Mouse (Mus musculus) liver, embryonic 14 days (tissue): ENCODE measurements around the gene Dnajc30. TPM values are rescaled to one million over a fixed set of nuclear protein-coding genes. Genes with fewer than 3 reads are reported as not detected.

Source experiments
- polyA plus RNA-seq: library from polyadenylated mRNA; depleted of rRNA; stranded (reverse); fragments of >200 nt; gene quantifications from 2 replicates; pipeline ENCODE4 v1.2.3, GENCODE M21; 2012; rRNA removed

Gene Dnajc30
- 7.7 and 9.4 TPM in 2 replicates for polyA plus RNA-seq

GRCm38 (mm10) chr5:135063629-135064381 is at the start of gene Dnajc30:
Gene Dnajc30, plus strand, starts transcription at chr5:135064202.

GRCm38 (mm10) chr5:135023344-135024173 is 40.4 kb upstream of the Dnajc30 start, which contains the start of gene Stx1a:
Gene Stx1a, plus strand, starts transcription at chr5:135023482.

GRCm38 (mm10) chr5:135064909-135065446 is 976 bp downstream of the Dnajc30 start, which contains the start of gene Bud23:
Gene Bud23, minus strand, starts transcription at chr5:135064959.

GRCm38 (mm10) chr5:135077564-135078481 is 13.8 kb downstream of the Dnajc30 start, which contains the start of gene Vps37d:
Gene Vps37d, minus strand, starts transcription at chr5:135078266.

GRCm38 (mm10) chr5:135089653-135090052 is 25.7 kb downstream of the Dnajc30 start, which contains the start of gene Mlxipl:
Gene Mlxipl, plus strand, starts transcription at chr5:135089890.

Other genes starting within 250 kb of the Dnajc30 start
- 0.05 and 0.07 TPM in 2 replicates for gene Tmem270, start 157.5 kb upstream of the Dnajc30 start, polyA plus RNA-seq
- gene Cldn13, start 148.7 kb upstream of the Dnajc30 start, polyA plus RNA-seq: 124 and 168 TPM in 2 replicates
- 6.2 and 6.6 TPM in 2 replicates for gene Mettl27, start 131.8 kb upstream of the Dnajc30 start, polyA plus RNA-seq
- 0.24 and 0.83 TPM in 2 replicates for gene Cldn4, start 117.3 kb upstream of the Dnajc30 start, polyA plus RNA-seq
- 0.33 and 0.77 TPM in 2 replicates for gene Cldn3, start 78.0 kb upstream of the Dnajc30 start, polyA plus RNA-seq
- gene Abhd11, start 55.0 kb upstream of the Dnajc30 start, polyA plus RNA-seq: 24.5 and 27.1 TPM in 2 replicates
- gene Stx1a, start 40.7 kb upstream of the Dnajc30 start, polyA plus RNA-seq: 1.9 and 2.0 TPM in 2 replicates
- gene Bud23, start 757 bp downstream of the Dnajc30 start, polyA plus RNA-seq: 35.8 and 43.9 TPM in 2 replicates
- gene Vps37d, start 14.1 kb downstream of the Dnajc30 start, polyA plus RNA-seq: 0.25 and 0.37 TPM in 2 replicates
- gene Mlxipl, start 25.7 kb downstream of the Dnajc30 start, polyA plus RNA-seq: 12.3 and 17.8 TPM in 2 replicates
- 5.1 and 5.8 TPM in 2 replicates for gene Tbl2, start 85.5 kb downstream of the Dnajc30 start, polyA plus RNA-seq
- 11.7 and 11.8 TPM in 2 replicates for gene Bcl7b, start 104.1 kb downstream of the Dnajc30 start, polyA plus RNA-seq
- gene Baz1b, start 123.1 kb downstream of the Dnajc30 start, polyA plus RNA-seq: 21.3 and 23.6 TPM in 2 replicates
- 0.12 and 0.25 TPM in 2 replicates for gene Fzd9, start 187.0 kb downstream of the Dnajc30 start, polyA plus RNA-seq